Mouse (Mus musculus) Muller cell, postnatal 12 days (primary cell): ENCODE measurements around the gene Mrgprf.

Experiments
- DNase-seq: peaks from one replicate; pipeline ENCODE4 v3.0.0-alpha.2; 2015; ENCODE audit errors: inconsistent ontology term

Gene Mrgprf

DNA sequence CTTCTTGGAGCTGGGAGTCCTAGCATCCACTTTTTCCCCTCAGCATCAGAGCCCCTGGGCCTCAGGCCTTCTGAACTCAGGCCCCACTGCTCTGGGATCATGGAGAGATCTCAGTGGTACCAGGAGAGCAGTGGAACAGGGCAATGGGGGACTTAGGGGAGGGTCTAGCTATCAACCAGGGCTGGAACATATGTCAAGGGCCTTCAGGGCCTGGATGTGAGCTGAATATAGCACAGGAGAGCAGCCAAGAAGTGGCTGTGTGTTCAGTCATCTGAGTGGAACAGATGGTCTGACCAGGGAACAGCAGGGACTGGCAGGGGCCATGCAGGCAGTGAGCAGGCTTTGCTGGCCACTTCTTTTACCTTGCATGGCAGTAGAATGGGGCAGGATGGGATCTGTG, 34.6 kb downstream of the Mrgprf start:
- DNase-seq: no peak

DNA sequence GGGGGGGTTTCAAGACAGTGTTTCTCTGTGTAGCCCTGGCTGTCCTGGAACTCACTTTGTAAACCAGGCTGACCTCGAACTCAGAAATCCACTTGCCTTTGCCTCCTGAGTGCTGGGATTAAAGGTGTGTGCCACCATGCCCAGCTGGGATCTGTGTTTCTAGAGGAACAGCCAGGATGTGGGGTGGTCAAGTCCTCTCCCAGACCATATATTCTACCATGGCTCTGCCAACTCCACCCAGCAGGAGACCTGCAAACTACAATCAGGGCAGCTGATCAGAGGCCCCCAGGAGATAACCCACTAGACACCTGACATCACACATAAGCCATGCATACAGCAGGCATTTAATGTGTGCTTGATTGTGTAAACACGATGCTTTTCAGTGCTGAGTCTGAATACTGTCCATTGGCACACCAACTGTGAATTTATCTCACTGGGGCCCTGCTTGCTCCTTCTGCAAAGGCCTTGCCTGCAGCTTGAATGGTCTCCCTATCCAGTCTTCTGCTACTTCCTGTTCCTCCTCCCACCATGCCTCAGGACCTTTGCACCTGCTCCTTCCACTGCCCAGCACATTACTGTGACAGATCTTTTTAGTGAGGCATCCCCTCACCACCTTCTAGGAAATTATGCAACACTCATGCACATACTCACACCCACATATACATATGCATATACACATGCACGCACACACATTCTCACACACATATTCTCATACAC, 35.1 kb downstream of the Mrgprf start:
- no peak for DNase-seq

DNA sequence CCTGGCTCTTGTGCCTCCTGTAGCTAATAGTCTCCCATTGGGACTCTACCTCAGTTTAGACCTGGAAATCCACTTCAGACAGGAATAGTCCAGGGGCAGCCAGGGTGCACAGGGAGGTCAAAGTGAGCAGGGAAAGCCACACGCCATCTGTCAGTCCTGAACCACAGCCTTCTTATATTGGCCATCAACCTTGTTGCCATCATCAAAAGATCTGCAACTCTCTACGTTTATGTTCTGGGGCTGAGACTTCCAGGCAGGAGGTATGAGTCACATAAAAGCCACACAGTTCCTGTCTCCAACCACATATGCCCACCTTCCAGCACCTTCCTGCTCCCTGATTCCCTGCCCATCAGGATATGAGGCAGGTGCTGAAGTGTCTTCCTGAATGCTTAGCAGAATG, 37.3 kb downstream of the Mrgprf start:
- no peak for DNase-seq

DNA sequence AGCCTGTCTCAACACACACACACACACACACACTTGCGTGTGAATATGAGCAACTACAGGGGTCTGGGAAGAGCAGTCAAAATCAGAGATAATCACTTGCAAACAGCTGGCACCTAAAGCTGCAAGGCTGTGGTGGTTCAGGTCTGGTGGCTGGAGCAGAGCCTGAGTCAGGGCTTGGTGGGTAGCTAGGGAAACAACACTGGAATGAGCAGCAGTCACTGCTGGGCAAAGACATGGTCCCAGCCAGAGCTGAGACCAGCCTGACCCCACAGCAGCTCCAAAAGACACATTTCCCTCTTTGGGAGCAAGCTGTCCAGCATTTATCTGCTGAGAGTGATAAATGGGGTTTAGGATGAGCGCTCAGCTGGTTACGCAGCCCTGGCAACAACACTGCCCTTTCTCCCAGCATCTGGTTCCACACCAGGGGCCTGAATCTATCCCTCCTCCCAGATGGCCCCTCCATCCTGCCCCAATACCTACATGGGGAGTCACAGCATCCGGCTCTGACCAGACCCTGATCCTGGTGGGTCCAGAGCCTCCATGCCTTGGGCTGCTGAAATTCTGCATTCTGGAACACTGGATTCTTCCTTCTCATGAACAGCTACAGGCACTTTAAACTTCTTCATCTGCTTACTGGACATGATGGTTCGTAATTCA, 39.7 kb downstream of the Mrgprf start:
- DNase-seq: no peak
